Comparison of ENCODE assay signal across 10 mouse cellular contexts in genomic region chr2:155627030-155627738, GRCm38 (mm10). TPM values are rescaled to one million over a fixed set of nuclear protein-coding genes. Genes with fewer than 3 reads are reported as not detected.
DNase-seq lines count a peak whose midpoint lies in the region; ATAC-seq lines count a peak whose summit lies in the region.
"Had no signal": no experiment of that assay in that cellular context is flagged by ENCODE, and none has a peak within 500 bp of the region (broad histone marks: within the 10 kb centered on the region; RNA-seq: fewer than 3 reads in every experiment).

No protein-coding gene starts in this region.

- H3K9me3 ChIP-seq in forebrain, embryonic 10.5 days, result no peaks in the 10 kb centered on the region
- no peaks in the 10 kb centered on the region for H3K9me3 ChIP-seq in forebrain, embryonic 15.5 days
- H3K9me3 ChIP-seq: limb, embryonic 12.5 days had no signal

- H3K4me1 ChIP-seq in forebrain, embryonic 10.5 days, result peaks cover 51% of the 10 kb centered on the region
- H3K4me1 ChIP-seq in forebrain, embryonic 15.5 days, result peaks cover 13% of the 10 kb centered on the region

- H3K27me3 ChIP-seq in forebrain, embryonic 10.5 days (ENCODE audit: poor library complexity, severe bottlenecking), result peaks cover 94% of the 10 kb centered on the region
- peaks cover 43% of the 10 kb centered on the region for H3K27me3 ChIP-seq in forebrain, embryonic 15.5 days
- H3K27me3 ChIP-seq: Patski had no signal

- no peak; the same call in 1 of the 2 replicates for ATAC-seq in forebrain, embryonic 15.5 days (replicated peaks)
- ATAC-seq: Patski had no signal

- no peak overlapping the region for H3K9ac ChIP-seq in forebrain, embryonic 15.5 days (replicated peaks)
- H3K9ac ChIP-seq: limb, embryonic 12.5 days had no signal

- H3K27ac ChIP-seq in forebrain, embryonic 10.5 days, result no peak overlapping the region
- H3K27ac ChIP-seq in forebrain, embryonic 15.5 days (replicated peaks), result no peak overlapping the region
- H3K27ac ChIP-seq: limb, embryonic 12.5 days had no signal

- 48% methylated on average over 21 of the region's 21 CpGs for WGBS in forebrain, embryonic 10.5 days
- 45% methylated on average over 21 of the region's 21 CpGs for WGBS in forebrain, embryonic 15.5 days

- H3K4me2 ChIP-seq in forebrain, embryonic 15.5 days (replicated peaks), result no peak overlapping the region
- H3K4me2 ChIP-seq: limb, embryonic 12.5 days had no signal

- no peak overlapping the region for H3K4me3 ChIP-seq in forebrain, embryonic 10.5 days
- H3K4me3 ChIP-seq in forebrain, embryonic 15.5 days, result no peak overlapping the region
- H3K4me3 ChIP-seq: limb, embryonic 12.5 days had no signal

- peak; percentile 80 for DNase-seq in forebrain, embryonic 10.5 days (ENCODE audit: extremely low spot score, low spot score)
- peak; percentile 72 to 73 for DNase-seq in CD8-positive naive resting alpha-beta T cell, adult 2 months (ENCODE audit: low read depth in 2 of 2, low spot score in 2 of 2)
- DNase-seq in brain, embryonic 18.5 days (ENCODE audit: low read depth, low spot score), result peak; percentile 30
- DNase-seq in forelimb bud, embryonic 11.5 days (ENCODE audit: low read depth, low spot score), result peak; percentile 86
- peak; percentile 86 to 89 for DNase-seq in kidney, postnatal 4 days
- peak; percentile 63 for DNase-seq in lung, postnatal 25 days (ENCODE audit: low spot score)
- DNase-seq in skeletal muscle tissue, adult 2 months (ENCODE audit: low read depth, low spot score), result peak; percentile 49

- peaks cover 10% of the 10 kb centered on the region for H3K36me3 ChIP-seq in forebrain, embryonic 10.5 days (replicated peaks)
- peaks cover 4% of the 10 kb centered on the region; the same call in 1 of the 2 replicates for H3K36me3 ChIP-seq in forebrain, embryonic 15.5 days

RNA-seq across cellular contexts. Expression of gene Myh7b, which starts 16.2 kb away (rescaled TPM):
- 0.67 and 0.73 TPM in 2 replicates for polyA plus RNA-seq in forebrain, embryonic 10.5 days (2016; fragmentation: Nextera tagmentation; extraction: Ambion mirVana)
- 0.29 and 0.59 TPM in 2 replicates for polyA plus RNA-seq in forebrain, embryonic 15.5 days (2015; fragmentation: Nextera tagmentation; extraction: Ambion mirVana)

RNA-seq across cellular contexts. Expression of gene Gss, which starts 34.6 kb away (rescaled TPM):
- polyA plus RNA-seq in forebrain, embryonic 10.5 days (2016; fragmentation: Nextera tagmentation; extraction: Ambion mirVana), result 22.6 and 24.2 TPM in 2 replicates
- polyA plus RNA-seq in forebrain, embryonic 15.5 days (2015; fragmentation: Nextera tagmentation; extraction: Ambion mirVana), result 12.8 and 15.6 TPM in 2 replicates

Comparison
In these comparisons a context has a peak if more than half of its experiments do, and no peak if none do; other contexts are left out.
1. DNase-seq: peak in every context shown above with its lines; median percentile 88 in kidney, postnatal 4 days; 86 in forelimb bud, embryonic 11.5 days; 80 in forebrain, embryonic 10.5 days; 72 in CD8-positive naive resting alpha-beta T cell, adult 2 months; 63 in lung, postnatal 25 days; 49 in skeletal muscle tissue, adult 2 months; 30 in brain, embryonic 18.5 days.